Mouse (Mus musculus) midbrain, embryonic 13.5 days (tissue): Measurements from ENCODE around the gene Ccnyl1. TPM values are rescaled to one million over a fixed set of nuclear protein-coding genes. Genes with fewer than 3 reads are reported as not detected.

Source experiments
- ATAC-seq: fragments of 200-750 bp; cut with Nextera tagmentation; 2 replicates; pipeline ENCODE4 v1.8.0; 2017; ENCODE audit warnings: mild to moderate bottlenecking, moderate TSS enrichment, moderate library complexity
- H3K27ac ChIP-seq: fragments of 300-500 bp; sonication (generic); 2 replicates; pipeline ENCODE4 v1.5.1; 2015; ENCODE audit warnings: inconsistent platforms, mild to moderate bottlenecking, moderate library complexity
- H3K27me3 ChIP-seq: fragments of 300-500 bp; sonication (generic); 2 replicates; pipeline ENCODE4 v1.6.1; 2015; ENCODE audit warnings: mild to moderate bottlenecking, inconsistent platforms
- H3K36me3 ChIP-seq: fragments of 300-500 bp; sonication (generic); 2 replicates; pipeline ENCODE4 v1.6.1; 2015; ENCODE audit warnings: mild to moderate bottlenecking, inconsistent platforms
- H3K4me1 ChIP-seq: fragments of 300-500 bp; sonication (generic); replicated peaks from 2 replicates; pipeline ENCODE4 v1.6.1; 2015; ENCODE audit warnings: inconsistent platforms
- H3K4me2 ChIP-seq: fragments of 300-500 bp; sonication (generic); replicated peaks from 2 replicates; pipeline ENCODE4 v1.6.1; 2015; ENCODE audit warnings: moderate library complexity, mild to moderate bottlenecking, inconsistent platforms
- H3K4me3 ChIP-seq: fragments of 300-500 bp; sonication (generic); replicated peaks from 2 replicates; pipeline ENCODE4 v1.5.1; 2015; ENCODE audit warnings: mild to moderate bottlenecking, inconsistent platforms
- H3K9ac ChIP-seq: fragments of 300-500 bp; sonication (generic); replicated peaks from 2 replicates; pipeline ENCODE4 v1.6.1; 2015; ENCODE audit warnings: mild to moderate bottlenecking, inconsistent platforms
- H3K9me3 ChIP-seq: fragments of 300-500 bp; sonication (generic); 2 replicates; pipeline ENCODE4 v1.6.1; 2016; ENCODE audit warnings: mild to moderate bottlenecking, inconsistent platforms
- WGBS: fragments of 180-500 bp; shearing (Covaris S2); methylation state at CpG from one replicate; pipeline ENCODE4 v1.1.7; 2015; 5-methylcytosine and 5-hydroxymethylcytosine counted together
- polyA plus RNA-seq: library from polyadenylated mRNA; unstranded; fragments of >200 nt; fragmentation: Nextera tagmentation; extraction: Ambion mirVana; gene quantifications from 2 replicates; pipeline ENCODE4 v1.2.1, GENCODE M21; 2015

Gene Ccnyl1
- polyA plus RNA-seq, 1 experiment from 2014 or later: 6.0 TPM

DNA sequence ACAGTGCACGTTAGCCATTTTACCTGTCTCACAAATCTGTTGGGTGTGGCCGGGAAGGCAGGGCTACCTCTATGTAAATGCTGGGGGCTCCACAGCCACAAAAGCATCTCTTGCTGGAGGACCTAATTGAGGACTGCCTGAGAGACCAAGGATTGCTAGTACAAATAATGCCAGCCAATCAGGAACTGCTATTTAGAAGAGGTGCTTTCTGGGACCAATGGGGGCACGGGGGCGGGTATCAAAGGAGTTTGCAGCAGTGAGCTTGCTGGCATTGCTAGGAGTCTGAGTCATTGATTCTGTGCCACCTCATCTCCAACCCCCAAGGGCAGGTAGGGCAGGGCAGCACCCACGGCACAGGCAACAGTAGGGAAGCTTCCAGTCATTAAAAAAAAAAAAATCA, 16.3 kb upstream of the Ccnyl1 start:
- no peak overlapping the region for H3K4me3 ChIP-seq
- H3K4me2 ChIP-seq: no peak overlapping the region
- no peak for ATAC-seq
- H3K9ac ChIP-seq: no peak overlapping the region
- H3K9me3 ChIP-seq: no peaks in the 10 kb centered on the region; the same call in 1 of the 2 replicates
- no peaks in the 10 kb centered on the region for H3K36me3 ChIP-seq
- no peak overlapping the region for H3K27ac ChIP-seq
- H3K4me1 ChIP-seq: 0 out of 2 replicates have a peak, but pooled peaks cover 4% of the 10 kb centered on the region
- H3K27me3 ChIP-seq: no peaks in the 10 kb centered on the region
- WGBS: 93% methylated on average over 5 of the region's 5 CpGs

DNA sequence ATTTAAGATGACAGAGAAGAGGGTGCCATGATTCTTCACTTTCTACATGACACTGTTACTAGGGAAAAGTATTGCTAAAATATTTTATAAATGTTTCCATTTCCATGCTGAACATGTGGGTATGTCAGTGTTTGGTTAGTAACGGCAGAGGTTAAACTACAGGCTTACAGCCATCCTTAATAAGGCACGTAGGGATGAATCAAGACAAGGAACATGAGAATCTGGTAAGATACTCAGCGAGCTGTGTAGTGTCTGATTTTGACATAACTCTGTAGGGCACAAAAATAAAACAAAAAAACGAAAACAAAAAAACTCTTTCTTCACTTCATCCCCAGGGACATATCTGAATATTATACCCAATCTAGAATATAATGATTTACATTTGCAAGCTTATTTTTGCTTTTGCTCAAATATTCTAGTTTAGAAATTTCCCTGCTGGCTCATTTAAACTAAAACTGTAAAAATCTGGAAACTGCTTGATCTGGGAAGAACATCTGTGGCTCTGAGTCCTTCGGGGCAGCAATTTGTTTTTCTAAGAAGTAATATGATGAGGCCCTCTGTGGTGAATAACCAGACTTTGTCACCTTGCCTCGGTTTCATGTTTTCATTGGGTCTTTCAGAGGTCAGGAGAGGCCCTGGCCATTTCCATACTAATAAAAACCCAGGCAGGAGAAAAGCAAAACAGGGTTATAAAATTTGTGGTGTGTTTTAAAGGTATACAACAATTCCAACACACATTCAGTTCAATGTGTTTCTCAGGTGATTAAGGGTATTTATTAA, 14.0 kb upstream of the Ccnyl1 start:
- H3K9ac ChIP-seq: no peak overlapping the region
- 77% methylated on average over 6 of the region's 6 CpGs for WGBS
- H3K4me2 ChIP-seq: no peak overlapping the region
- no peak overlapping the region for H3K4me3 ChIP-seq
- H3K27ac ChIP-seq: no peak overlapping the region
- no peak for ATAC-seq
- no peaks in the 10 kb centered on the region for H3K4me1 ChIP-seq
- H3K36me3 ChIP-seq: no peaks in the 10 kb centered on the region
- no peaks in the 10 kb centered on the region for H3K27me3 ChIP-seq
- H3K9me3 ChIP-seq: no peaks in the 10 kb centered on the region; the same call in 1 of the 2 replicates

GRCm38 (mm10) chr1:64681499-64681898, 8.8 kb upstream of the Ccnyl1 start:
- Histone ChIP-seq H3K36me3 (no peaks in the 10 kb centered on the region), H3K27me3 (no peaks in the 10 kb centered on the region), H3K9ac (no peak overlapping the region), H3K4me1 (no peaks in the 10 kb centered on the region), H3K4me2 (no peak overlapping the region), H3K9me3 (no peaks in the 10 kb centered on the region), H3K27ac (no peak overlapping the region), H3K4me3 (no peak overlapping the region)
- ATAC-seq: no peak
- 93% methylated on average over 3 of the region's 3 CpGs for whole genome bisulfite sequencing

GRCm38 (mm10) chr1:64683039-64683438, 7.2 kb upstream of the Ccnyl1 start:
- Histone ChIP-seq H3K36me3 (no peaks in the 10 kb centered on the region), H3K4me3 (no peak overlapping the region), H3K27ac (no peak overlapping the region), H3K9me3 (no peaks in the 10 kb centered on the region), H3K9ac (no peak overlapping the region), H3K27me3 (no peaks in the 10 kb centered on the region), H3K4me1 (no peaks in the 10 kb centered on the region), H3K4me2 (no peak overlapping the region)
- no peak for ATAC-seq
- WGBS: 90% methylated on average over 3 of the region's 3 CpGs

GRCm38 (mm10) chr1:64684440-64684839, 5.8 kb upstream of the Ccnyl1 start:
- no peaks in the 10 kb centered on the region for H3K27me3 ChIP-seq
- no peaks in the 10 kb centered on the region for H3K36me3 ChIP-seq
- 96% methylated on average over 2 of the region's 2 CpGs for WGBS
- no peaks in the 10 kb centered on the region for H3K9me3 ChIP-seq
- H3K4me3 ChIP-seq: no peak overlapping the region
- H3K9ac ChIP-seq: no peak overlapping the region
- H3K4me1 ChIP-seq: peaks cover 2% of the 10 kb centered on the region
- no peak overlapping the region for H3K27ac ChIP-seq
- ATAC-seq: no peak
- H3K4me2 ChIP-seq: no peak overlapping the region

- no peaks in the 10 kb centered on the region for H3K36me3 ChIP-seq
- no peaks in the 10 kb centered on the region for H3K27me3 ChIP-seq
- H3K27ac ChIP-seq: no peak overlapping the region
- 91% methylated on average over 4 of the region's 4 CpGs for WGBS
- no peaks in the 10 kb centered on the region for H3K9me3 ChIP-seq
- H3K4me1 ChIP-seq: peaks cover 28% of the 10 kb centered on the region
- no peak overlapping the region for H3K4me2 ChIP-seq
- H3K4me3 ChIP-seq: no peak overlapping the region
- no peak overlapping the region for H3K9ac ChIP-seq
- ATAC-seq: no peak
Measured at GRCm38 (mm10) chr1:64688046-64688445, 2.2 kb upstream of the Ccnyl1 start.

- 25% methylated on average over 9 of the region's 9 CpGs for WGBS
- Histone ChIP-seq H3K4me1 (peaks cover 39% of the 10 kb centered on the region), H3K4me2 (peak overlapping the region; percentile 80), H3K9me3 (no peaks in the 10 kb centered on the region), H3K27me3 (no peaks in the 10 kb centered on the region), H3K9ac (peak overlapping the region; percentile 57; the same call in 1 of the 2 replicates), H3K4me3 (peak overlapping the region; percentile 92), H3K27ac (no peak overlapping the region), H3K36me3 (no peaks in the 10 kb centered on the region)
- ATAC-seq: no peak
Measured at GRCm38 (mm10) chr1:64689561-64690212, 568 bp upstream of the Ccnyl1 start.

GRCm38 (mm10) chr1:64691121-64691551, 881 bp downstream of the Ccnyl1 start:
- H3K4me2 ChIP-seq: peak overlapping the region; percentile 89
- peaks cover 45% of the 10 kb centered on the region for H3K4me1 ChIP-seq
- peak overlapping the region; percentile 93 for H3K9ac ChIP-seq
- H3K36me3 ChIP-seq: no peaks in the 10 kb centered on the region
- peak overlapping the region; percentile 79 for H3K27ac ChIP-seq
- WGBS: under 1% methylated on average over 42 of the region's 55 CpGs
- peak overlapping the region; percentile 92 for H3K4me3 ChIP-seq
- ATAC-seq: peak; percentile 25
- H3K27me3 ChIP-seq: no peaks in the 10 kb centered on the region
- H3K9me3 ChIP-seq: no peaks in the 10 kb centered on the region

GRCm38 (mm10) chr1:64691581-64691980, 1.3 kb downstream of the Ccnyl1 start:
- H3K9ac ChIP-seq: peak overlapping the region; percentile 93
- H3K4me3 ChIP-seq: peak overlapping the region; percentile 92
- no peak overlapping the region for H3K27ac ChIP-seq
- no peaks in the 10 kb centered on the region for H3K9me3 ChIP-seq
- 2% methylated on average over 9 of the region's 9 CpGs for WGBS
- H3K36me3 ChIP-seq: no peaks in the 10 kb centered on the region
- H3K4me1 ChIP-seq: peaks cover 45% of the 10 kb centered on the region
- no peak; the same call in 1 of the 2 replicates for ATAC-seq
- H3K4me2 ChIP-seq: peak overlapping the region; percentile 89
- H3K27me3 ChIP-seq: no peaks in the 10 kb centered on the region

DNA sequence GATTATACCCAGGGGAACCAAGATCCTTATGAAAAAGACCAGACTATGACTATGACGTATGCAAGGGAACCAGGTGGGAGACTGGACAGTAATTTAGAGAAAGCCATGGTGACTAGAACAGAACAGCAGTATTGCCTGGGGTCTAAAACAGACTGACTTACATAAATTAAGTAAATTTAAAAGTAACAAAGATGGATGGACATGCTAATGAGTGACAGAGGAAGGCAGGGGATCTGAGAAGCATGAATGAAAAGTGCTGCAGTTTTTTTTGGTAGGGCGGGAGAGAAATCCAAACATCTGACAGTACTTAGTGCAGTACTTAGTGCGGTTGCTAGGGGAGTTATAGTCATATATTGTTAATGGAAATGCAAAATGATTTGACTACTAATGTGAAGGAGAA, 4.9 kb downstream of the Ccnyl1 start:
- H3K9ac ChIP-seq: no peak overlapping the region
- H3K27ac ChIP-seq: no peak overlapping the region
- 81% methylated on average over 3 of the region's 3 CpGs for WGBS
- H3K9me3 ChIP-seq: no peaks in the 10 kb centered on the region
- no peaks in the 10 kb centered on the region for H3K27me3 ChIP-seq
- no peak for ATAC-seq
- H3K36me3 ChIP-seq: no peaks in the 10 kb centered on the region
- no peak overlapping the region for H3K4me2 ChIP-seq
- peaks cover 36% of the 10 kb centered on the region for H3K4me1 ChIP-seq
- no peak overlapping the region for H3K4me3 ChIP-seq

DNA sequence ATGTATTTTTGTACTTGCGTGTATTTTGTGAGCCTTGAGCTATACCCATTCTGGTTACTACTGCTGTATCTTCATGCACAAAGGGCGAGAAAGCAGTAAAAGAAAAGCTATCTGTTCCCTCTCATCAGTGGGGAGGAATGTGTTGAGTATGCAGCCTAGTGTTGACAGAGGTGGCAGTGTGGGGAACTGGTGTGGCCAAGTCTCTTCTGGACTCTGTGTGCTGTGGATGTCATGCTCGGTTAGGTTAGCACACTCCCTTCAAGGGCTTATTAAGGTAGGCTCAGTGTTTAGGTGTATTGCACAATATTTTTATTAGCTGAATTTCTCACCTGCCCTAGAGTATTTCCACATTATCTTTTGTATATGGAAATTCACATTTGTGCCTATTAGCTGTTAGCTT, 11.5 kb downstream of the Ccnyl1 start:
- Histone ChIP-seq H3K4me1 (no peaks in the 10 kb centered on the region), H3K27me3 (no peaks in the 10 kb centered on the region), H3K36me3 (peaks cover 28% of the 10 kb centered on the region), H3K9ac (no peak overlapping the region), H3K4me3 (no peak overlapping the region), H3K4me2 (no peak overlapping the region), H3K9me3 (no peaks in the 10 kb centered on the region), H3K27ac (no peak overlapping the region)
- no peak for ATAC-seq
- WGBS: 89% methylated on average over 3 of the region's 3 CpGs

- H3K4me2 ChIP-seq: no peak overlapping the region
- no peak overlapping the region for H3K9ac ChIP-seq
- no peaks in the 10 kb centered on the region for H3K4me1 ChIP-seq
- 0 out of 2 replicates have a peak, but pooled peaks have one; percentile 43 for ATAC-seq
- no peaks in the 10 kb centered on the region for H3K9me3 ChIP-seq
- H3K4me3 ChIP-seq: no peak overlapping the region
- H3K36me3 ChIP-seq: peaks cover 33% of the 10 kb centered on the region
- H3K27ac ChIP-seq: no peak overlapping the region
- 51% methylated on average over 6 of the region's 6 CpGs for WGBS
- no peaks in the 10 kb centered on the region for H3K27me3 ChIP-seq
Measured at GRCm38 (mm10) chr1:64705230-64705629, 15.0 kb downstream of the Ccnyl1 start.
